Mouse (Mus musculus) midbrain, postnatal 0 days (tissue): Measurements from ENCODE around the gene Ccdc88c. TPM values are rescaled to one million over a fixed set of nuclear protein-coding genes. Genes with fewer than 3 reads are reported as not detected.

Source experiments
- ATAC-seq: fragments of 200-750 bp; cut with Nextera tagmentation; 2 replicates; pipeline ENCODE4 v1.8.0; 2017; ENCODE audit warnings: moderate number of reproducible peaks, mild to moderate bottlenecking, moderate TSS enrichment, moderate library complexity; ENCODE audit not compliant: low FRiP score
- DNase-seq: peaks from one replicate; pipeline ENCODE4 v3.0.0-alpha.2; 2015; ENCODE audit warnings: low spot score
- H3K27ac ChIP-seq: fragments of 300-500 bp; sonication (generic); 2 replicates; pipeline ENCODE4 v1.5.1; 2014; ENCODE audit warnings: low read depth, mild to moderate bottlenecking, low read length, mixed read lengths
- H3K27me3 ChIP-seq: fragments of 300-500 bp; sonication (generic); 2 replicates; pipeline ENCODE4 v1.6.1; 2014; ENCODE audit warnings: low read length, control low read depth, mixed read lengths; ENCODE audit not compliant: insufficient read depth
- H3K36me3 ChIP-seq: fragments of 300-500 bp; sonication (generic); 2 replicates; pipeline ENCODE4 v1.6.1; 2014; ENCODE audit warnings: low read length, control low read depth, mixed read lengths; ENCODE audit not compliant: insufficient read depth
- H3K4me1 ChIP-seq: fragments of 300-500 bp; sonication (generic); 2 replicates; pipeline ENCODE4 v1.6.1; 2014; ENCODE audit warnings: mild to moderate bottlenecking, control low read depth, antibody characterized with exemption, low read length, mixed read lengths; ENCODE audit not compliant: insufficient read depth
- H3K4me2 ChIP-seq: fragments of 300-500 bp; sonication (generic); 2 replicates; pipeline ENCODE4 v1.6.1; 2014; ENCODE audit warnings: low read depth, mild to moderate bottlenecking, low read length, mixed read lengths; ENCODE audit not compliant: poor library complexity, severe bottlenecking
- H3K4me3 ChIP-seq: fragments of 300-500 bp; sonication (generic); 2 replicates; pipeline ENCODE4 v1.5.1; 2014; ENCODE audit warnings: low read depth, mild to moderate bottlenecking, low read length, moderate library complexity
- H3K9ac ChIP-seq: fragments of 300-500 bp; sonication (generic); replicated peaks from 2 replicates; pipeline ENCODE4 v1.6.1; 2014; ENCODE audit warnings: mild to moderate bottlenecking, low read length, moderate library complexity, mixed read lengths; ENCODE audit not compliant: poor library complexity, severe bottlenecking
- H3K9me3 ChIP-seq: fragments of 300-500 bp; sonication (generic); 2 replicates; pipeline ENCODE4 v1.6.1; 2016; ENCODE audit warnings: low read length, control low read depth
- CTCF ChIP-seq: IDR thresholded peaks from 2 replicates; pipeline ENCODE4 v1.5.1; 2016; ENCODE audit warnings: antibody characterized with exemption, mild to moderate bottlenecking
- WGBS: fragments of 180-500 bp; shearing (Covaris S2); extraction: QIAGEN DNeasy Blood & Tissue Kit; methylation state at CpG from one replicate; pipeline ENCODE4 v1.1.7; 2014; 5-methylcytosine and 5-hydroxymethylcytosine counted together
- polyA plus RNA-seq: library from polyadenylated mRNA; unstranded; fragments of >200 nt; fragmentation: Nextera tagmentation; extraction: Ambion mirVana; gene quantifications from 2 replicates; pipeline ENCODE4 v1.2.1, GENCODE M21; 2015
- total RNA-seq: library from RNA; depleted of rRNA; stranded (reverse); fragments of >200 nt; gene quantifications from 2 replicates; pipeline ENCODE4 v1.2.3, GENCODE M21; 2014

The Ccdc88c gene
- total and polyA plus RNA-seq, 2 experiments from 2014 or later: 12.6 to 24.8 TPM

DNA sequence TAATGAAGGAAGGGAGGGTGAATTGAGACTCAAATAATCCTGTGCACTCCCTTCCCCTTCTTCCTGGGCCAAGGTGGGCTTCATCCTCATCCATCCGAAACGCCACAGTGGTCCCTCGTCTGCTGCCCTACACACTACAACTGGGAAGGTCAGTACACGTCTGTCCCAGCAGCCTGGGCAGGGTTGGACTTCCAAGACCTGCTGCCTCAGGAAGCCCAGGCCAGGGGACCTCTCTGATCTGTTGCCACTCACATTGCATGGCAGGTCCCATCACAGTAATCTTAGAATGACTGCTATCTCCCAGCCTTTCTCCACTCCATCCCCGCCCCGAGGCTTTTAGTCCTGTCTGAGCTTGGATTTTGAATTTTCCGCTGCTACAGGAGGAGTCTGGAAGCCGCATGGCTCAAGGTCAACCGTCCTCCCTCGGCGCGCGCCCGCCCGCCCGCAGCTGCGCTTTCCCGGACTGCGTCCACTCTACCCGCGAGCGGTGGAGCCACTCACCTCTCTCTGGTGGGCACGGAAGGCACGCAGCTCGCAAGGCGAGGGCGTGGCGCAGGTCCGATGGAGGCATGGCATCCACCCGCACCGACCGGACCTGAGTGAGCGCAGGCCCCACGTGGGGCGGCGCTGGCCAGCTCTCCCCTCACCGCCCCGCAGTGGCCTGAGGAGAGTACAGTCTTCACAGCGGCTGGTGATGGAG lies 121.1 kb downstream of the Ccdc88c start, which contains the start of gene Gpr68:
TSS of gene Gpr68 (minus strand) at position 601 of the 700 bp plus-strand sequence.
- Histone ChIP-seq H3K9ac (peak within 1 kb of the TSS; percentile 57), H3K36me3 (peaks cover 9% of the 10 kb centered on the region), H3K4me3 (peak within 1 kb of the TSS; percentile 47), H3K9me3 (no peaks in the 10 kb centered on the region), H3K27ac (no peak within 1 kb of the TSS), H3K4me2 (peak within 1 kb of the TSS; percentile 87), H3K27me3 (no peaks in the 10 kb centered on the region), H3K4me1 (0 out of 2 replicates have a peak, but pooled peaks cover 7% of the 10 kb centered on the region)
- 3% methylated on average over 39 of the region's 39 CpGs for WGBS
- peak; percentile 53 for DNase-seq
- peak; percentile 79 for ATAC-seq
- TF ChIP-seq CTCF: peak; percentile 21; the same call in 1 of the 2 replicates

- ATAC-seq: no peak
- WGBS: 87% methylated on average over 5 of the region's 5 CpGs
- H3K9me3 ChIP-seq: no peaks in the 10 kb centered on the region
- TF ChIP-seq CTCF: no peak
- peak overlapping the region; percentile 87; the same call in 1 of the 2 replicates for H3K4me2 ChIP-seq
- no peak overlapping the region for H3K4me3 ChIP-seq
- DNase-seq: no peak
- H3K27ac ChIP-seq: no peak overlapping the region
- H3K36me3 ChIP-seq: peaks cover 4% of the 10 kb centered on the region; the same call in 1 of the 2 replicates
- no peaks in the 10 kb centered on the region for H3K27me3 ChIP-seq
- H3K4me1 ChIP-seq: 0 out of 2 replicates have a peak, but pooled peaks cover 7% of the 10 kb centered on the region
- no peak overlapping the region for H3K9ac ChIP-seq
These were observed 122.0 kb downstream of the Ccdc88c start for GRCm38 (mm10) chr12:100906861-100907260.

GRCm38 (mm10) chr12:100903761-100904160 lies 125.1 kb downstream of the Ccdc88c start:
- ATAC-seq: no peak
- WGBS: 91% methylated on average over 9 of the region's 9 CpGs

GRCm38 (mm10) chr12:100901386-100901785 lies 127.5 kb downstream of the Ccdc88c start:
- Histone ChIP-seq H3K27ac (no peak overlapping the region), H3K9ac (no peak overlapping the region), H3K36me3 (no peaks in the 10 kb centered on the region), H3K4me3 (no peak overlapping the region), H3K4me1 (no peaks in the 10 kb centered on the region), H3K4me2 (no peak overlapping the region), H3K9me3 (no peaks in the 10 kb centered on the region), H3K27me3 (0 out of 2 replicates have a peak, but pooled peaks cover 4% of the 10 kb centered on the region)
- ATAC-seq (no peak), DNase-seq (no peak)
- 85% methylated on average over 6 of the region's 6 CpGs for WGBS
- no peak for TF ChIP-seq CTCF

More at GRCm38 (mm10) chr12:100903761-100904160, 125.1 kb downstream of the Ccdc88c start:
- Histone ChIP-seq H3K4me2 (no peak overlapping the region), H3K4me3 (no peak overlapping the region), H3K9me3 (no peaks in the 10 kb centered on the region), H3K9ac (no peak overlapping the region), H3K4me1 (0 out of 2 replicates have a peak, but pooled peaks cover 7% of the 10 kb centered on the region), H3K27me3 (no peaks in the 10 kb centered on the region), H3K36me3 (no peaks in the 10 kb centered on the region), H3K27ac (no peak overlapping the region)
- no peak for TF ChIP-seq CTCF
- no peak for DNase-seq

GRCm38 (mm10) chr12:100900901-100901300 lies 128.0 kb downstream of the Ccdc88c start:
- Histone ChIP-seq H3K27me3 (0 out of 2 replicates have a peak, but pooled peaks cover 4% of the 10 kb centered on the region), H3K9me3 (no peaks in the 10 kb centered on the region), H3K36me3 (no peaks in the 10 kb centered on the region), H3K4me2 (no peak overlapping the region), H3K4me1 (0 out of 2 replicates have a peak, but pooled peaks cover under 1% of the 10 kb centered on the region), H3K27ac (no peak overlapping the region), H3K4me3 (no peak overlapping the region), H3K9ac (no peak overlapping the region)
- no peak for DNase-seq
- ATAC-seq: no peak
- 74% methylated on average over 6 of the region's 6 CpGs for WGBS
- TF ChIP-seq CTCF: no peak

DNA sequence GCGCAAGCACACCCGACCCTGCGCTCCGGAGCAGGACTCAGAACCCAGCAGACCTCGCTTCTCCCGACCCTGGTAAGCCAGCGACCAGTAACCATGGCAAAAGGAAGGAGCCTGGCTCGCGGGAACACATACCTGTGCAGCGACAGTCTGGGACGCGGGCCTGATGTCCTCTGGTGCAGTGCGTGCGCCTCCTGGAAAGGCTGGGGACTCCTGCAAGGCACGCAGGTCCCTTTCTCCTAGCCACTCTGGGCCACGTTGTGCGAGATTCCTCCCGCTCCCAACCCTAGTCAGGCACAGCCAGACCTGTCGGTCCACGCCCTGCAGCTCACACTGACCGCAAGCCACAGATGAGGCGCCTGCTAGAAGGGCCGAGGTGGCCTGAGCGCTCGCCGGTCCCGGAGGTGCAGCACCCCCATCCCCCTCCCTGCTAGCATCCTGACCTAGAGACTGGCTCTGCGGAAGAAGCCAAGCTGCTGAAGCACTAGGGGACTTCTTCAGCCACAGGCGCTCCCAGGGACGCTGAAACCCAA lies 129.7 kb downstream of the Ccdc88c start:
- Histone ChIP-seq H3K27ac (peak overlapping the region; percentile 19; the same call in 1 of the 2 replicates), H3K4me2 (peak overlapping the region; percentile 81), H3K9ac (peak overlapping the region; percentile 75), H3K4me1 (0 out of 2 replicates have a peak, but pooled peaks cover 2% of the 10 kb centered on the region), H3K27me3 (0 out of 2 replicates have a peak, but pooled peaks cover 4% of the 10 kb centered on the region), H3K36me3 (no peaks in the 10 kb centered on the region), H3K9me3 (no peaks in the 10 kb centered on the region), H3K4me3 (peak overlapping the region; percentile 44)
- TF ChIP-seq CTCF: no peak
- peak; percentile 30 for DNase-seq
- WGBS: under 1% methylated on average over 28 of the region's 30 CpGs
- peak; percentile 44 for ATAC-seq
